Mouse (Mus musculus): ENCODE measurements around the gene Cep57. TPM values are rescaled to one million over a fixed set of nuclear protein-coding genes. Genes with fewer than 3 reads are reported as not detected.

Gene Cep57
- polyA plus RNA-seq, 1 experiment from 2014 or later: 51.1 TPM

GRCm38 (mm10) chr9:13835256-13835655, 8.3 kb upstream of the Cep57 start:
- no peak overlapping the region for H3K4me2 ChIP-seq (replicated peaks)
- no peak overlapping the region for H3K4me3 ChIP-seq (replicated peaks)
- no peaks in the 10 kb centered on the region for H3K4me1 ChIP-seq
- no peak overlapping the region for H3K27ac ChIP-seq (replicated peaks)
- peaks cover 68% of the 10 kb centered on the region for H3K36me3 ChIP-seq
- 78% methylated on average over 3 of the region's 3 CpGs for WGBS
- ATAC-seq (ENCODE audit: insufficient number of reproducible peaks, low FRiP score, low TSS enrichment, low read depth): no peak
- H3K9ac ChIP-seq: no peak overlapping the region
- H3K27me3 ChIP-seq: no peaks in the 10 kb centered on the region
- H3K9me3 ChIP-seq (replicated peaks): no peaks in the 10 kb centered on the region

DNA sequence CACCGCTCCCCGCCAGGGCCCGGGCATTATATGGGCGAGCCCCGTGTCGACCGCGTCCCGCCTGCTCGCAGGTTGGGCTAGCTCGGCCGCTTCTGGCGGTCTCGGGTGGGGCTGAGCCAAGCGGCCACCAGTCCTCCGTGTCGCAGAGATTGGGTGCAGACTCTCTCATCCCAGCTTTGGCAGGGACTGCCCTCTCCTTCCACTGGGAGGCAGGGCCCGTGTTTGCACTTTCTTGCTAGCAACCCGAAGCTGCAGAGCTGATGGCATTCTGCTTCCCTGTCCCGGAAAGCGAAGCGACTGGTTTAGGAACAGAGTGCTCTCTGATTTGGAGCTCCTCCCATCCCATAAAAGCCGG, 1.2 kb upstream of the Cep57 start:
- 0% methylated on average over 23 of the region's 23 CpGs for WGBS
- peak; percentile 2 for ATAC-seq (ENCODE audit: insufficient number of reproducible peaks, low FRiP score, low TSS enrichment, low read depth)
- peaks cover 22% of the 10 kb centered on the region for H3K36me3 ChIP-seq
- H3K4me3 ChIP-seq (replicated peaks): peak overlapping the region; percentile 91
- no peaks in the 10 kb centered on the region for H3K27me3 ChIP-seq
- no peaks in the 10 kb centered on the region for H3K9me3 ChIP-seq (replicated peaks)
- H3K9ac ChIP-seq: peak overlapping the region; percentile 81
- H3K4me2 ChIP-seq (replicated peaks): peak overlapping the region; percentile 65
- H3K4me1 ChIP-seq: peaks cover 22% of the 10 kb centered on the region
- H3K27ac ChIP-seq (replicated peaks): peak overlapping the region; percentile 97

DNA sequence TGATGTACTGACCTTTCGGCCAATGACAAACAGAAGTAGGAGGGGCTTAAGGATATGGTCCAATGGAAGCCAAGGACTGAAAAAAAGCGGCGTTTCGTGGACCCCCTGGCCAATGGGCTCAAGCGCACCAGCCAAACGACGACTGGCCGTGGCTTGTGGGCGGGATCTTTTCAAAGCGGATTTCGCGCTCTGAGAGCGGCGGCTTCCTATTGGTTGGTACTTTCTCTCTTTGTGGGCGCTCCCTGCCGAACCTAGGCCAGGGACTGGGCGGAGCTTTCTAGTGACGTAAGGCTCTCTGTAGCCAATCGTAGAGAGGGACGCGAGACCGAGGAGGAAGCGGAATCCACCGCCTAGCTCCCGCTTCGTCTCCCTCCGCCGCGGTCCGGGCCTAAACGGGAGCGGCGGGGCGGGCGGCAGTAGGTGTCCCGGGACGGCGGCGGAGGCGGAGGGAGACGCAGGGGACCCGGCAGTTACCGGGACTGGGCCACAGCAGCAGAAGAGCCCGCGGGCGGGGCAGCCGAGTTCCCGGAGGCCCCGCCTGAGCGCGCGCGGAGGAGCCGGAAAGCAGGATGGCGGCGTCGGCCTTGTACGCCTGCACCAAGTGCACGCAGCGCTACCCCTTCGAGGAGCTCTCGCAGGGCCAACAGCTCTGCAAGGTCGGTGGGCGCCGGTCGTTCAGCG, 639 bp upstream of the Cep57 start, which contains the start of gene Fam76b:
Fam76b (plus strand) TSS at position 311 of the 681 bp plus-strand sequence.
- Histone ChIP-seq H3K27ac (replicated peaks) (peak within 1 kb of the TSS; percentile 99), H3K9me3 (replicated peaks) (no peaks in the 10 kb centered on the region), H3K36me3 (peaks cover 17% of the 10 kb centered on the region), H3K4me3 (replicated peaks) (peak within 1 kb of the TSS; percentile 91), H3K4me2 (replicated peaks) (peak within 1 kb of the TSS; percentile 71), H3K27me3 (no peaks in the 10 kb centered on the region), H3K9ac (peak within 1 kb of the TSS; percentile 97), H3K4me1 (peaks cover 22% of the 10 kb centered on the region)
- peak; percentile 95 for ATAC-seq (ENCODE audit: insufficient number of reproducible peaks, low FRiP score, low TSS enrichment, low read depth)
- WGBS: under 1% methylated on average over 66 of the region's 67 CpGs

DNA sequence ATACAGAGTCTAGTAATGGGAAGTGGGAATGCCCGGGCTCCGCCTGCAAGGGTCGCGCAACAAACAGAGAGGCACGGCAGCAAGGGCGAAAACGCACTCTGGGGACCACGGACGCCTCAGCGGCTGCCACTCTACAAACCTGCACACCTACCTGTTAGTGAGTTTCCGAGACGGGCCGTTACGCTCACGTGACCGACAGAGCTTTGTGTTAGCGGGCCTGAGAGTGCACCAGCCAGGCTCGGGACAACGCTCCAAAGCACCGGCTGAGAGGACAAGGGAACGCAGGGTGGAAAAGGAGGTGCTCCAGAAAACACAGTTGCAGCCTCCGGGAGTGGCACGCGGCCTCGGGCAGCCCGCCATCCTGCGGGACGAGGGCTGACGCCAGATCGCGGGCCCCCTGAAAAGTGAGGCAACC, 509 bp downstream of the Cep57 start:
- H3K4me3 ChIP-seq (replicated peaks): peak overlapping the region; percentile 91
- H3K36me3 ChIP-seq: peaks cover 10% of the 10 kb centered on the region
- H3K9me3 ChIP-seq (replicated peaks): no peaks in the 10 kb centered on the region
- peak overlapping the region; percentile 99 for H3K27ac ChIP-seq (replicated peaks)
- peak overlapping the region; percentile 71 for H3K4me2 ChIP-seq (replicated peaks)
- H3K27me3 ChIP-seq: no peaks in the 10 kb centered on the region
- H3K9ac ChIP-seq: peak overlapping the region; percentile 97
- WGBS: under 1% methylated on average over 31 of the region's 31 CpGs
- no peak for ATAC-seq (ENCODE audit: insufficient number of reproducible peaks, low FRiP score, low TSS enrichment, low read depth)
- peaks cover 22% of the 10 kb centered on the region for H3K4me1 ChIP-seq

DNA sequence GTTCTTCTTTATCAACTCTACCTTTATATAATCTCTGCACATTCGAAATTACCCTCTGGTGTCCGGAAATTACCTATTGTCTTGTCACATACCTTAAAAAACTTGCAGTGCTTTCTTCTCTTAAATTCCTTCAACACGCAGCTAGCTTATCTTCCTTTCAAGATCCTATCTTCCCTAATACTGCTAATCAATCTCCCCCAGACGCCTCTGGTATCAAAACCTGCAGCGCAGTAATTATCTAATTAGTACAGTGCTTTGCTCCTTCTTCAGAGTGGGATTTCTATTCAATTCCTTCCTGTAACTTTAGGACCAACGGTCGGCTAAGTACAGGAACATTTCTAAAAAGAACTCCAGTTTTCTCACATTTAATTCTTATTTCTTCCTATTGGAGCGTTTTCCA, 1.0 kb downstream of the Cep57 start:
- Histone ChIP-seq H3K27me3 (no peaks in the 10 kb centered on the region), H3K36me3 (peaks cover 10% of the 10 kb centered on the region), H3K9me3 (replicated peaks) (no peaks in the 10 kb centered on the region), H3K27ac (replicated peaks) (peak overlapping the region; percentile 99), H3K9ac (peak overlapping the region; percentile 97), H3K4me2 (replicated peaks) (peak overlapping the region; percentile 71), H3K4me3 (replicated peaks) (peak overlapping the region; percentile 91), H3K4me1 (peaks cover 22% of the 10 kb centered on the region)
- no peak for ATAC-seq (ENCODE audit: insufficient number of reproducible peaks, low FRiP score, low TSS enrichment, low read depth)
- 6% methylated on average over 8 of the region's 8 CpGs for WGBS

DNA sequence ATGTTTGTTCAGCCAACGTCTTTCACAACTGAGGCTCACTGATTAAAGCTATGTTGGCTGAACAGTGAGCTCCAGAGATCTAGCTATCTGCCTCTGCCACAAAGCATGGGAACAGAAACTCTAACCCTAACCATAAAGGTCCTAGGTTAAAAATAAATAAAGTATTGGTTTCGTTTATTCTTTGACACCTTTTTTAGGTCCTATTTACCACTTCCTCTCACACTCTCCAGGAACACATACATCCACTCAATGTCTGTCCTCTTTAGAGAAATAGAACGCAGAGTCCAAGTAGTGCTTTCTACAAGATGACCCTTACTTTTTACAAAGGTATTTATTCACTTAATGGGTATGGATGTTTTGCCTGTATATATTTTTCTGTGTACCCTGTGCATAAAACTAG, 6.1 kb downstream of the Cep57 start:
- 94% methylated on average over 3 of the region's 3 CpGs for WGBS
- Histone ChIP-seq H3K4me2 (replicated peaks) (no peak overlapping the region), H3K36me3 (peaks cover 48% of the 10 kb centered on the region), H3K4me1 (peaks cover 15% of the 10 kb centered on the region), H3K4me3 (replicated peaks) (no peak overlapping the region), H3K9ac (no peak overlapping the region), H3K9me3 (replicated peaks) (no peaks in the 10 kb centered on the region), H3K27ac (replicated peaks) (no peak overlapping the region), H3K27me3 (no peaks in the 10 kb centered on the region)
- ATAC-seq (ENCODE audit: insufficient number of reproducible peaks, low FRiP score, low TSS enrichment, low read depth): no peak

DNA sequence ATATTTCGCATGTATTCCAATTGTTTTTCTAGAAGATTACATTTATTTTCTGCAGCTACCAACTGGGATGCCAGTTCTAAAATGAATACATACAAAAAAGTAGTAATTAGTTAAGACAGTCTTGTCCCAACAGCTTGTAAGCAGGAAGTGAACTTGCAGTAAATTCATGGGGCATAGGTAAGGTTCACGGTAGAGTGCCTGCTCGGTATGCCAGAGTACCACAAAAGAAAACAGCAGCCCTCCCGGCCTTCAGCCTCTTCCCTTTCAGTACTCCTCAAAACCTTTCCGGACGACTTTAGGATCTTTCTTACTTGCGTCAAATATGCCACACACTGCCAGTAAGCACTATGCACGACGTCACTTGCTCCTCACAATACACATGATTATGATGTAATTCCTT, 8.5 kb downstream of the Cep57 start:
- Histone ChIP-seq H3K27me3 (no peaks in the 10 kb centered on the region), H3K4me3 (replicated peaks) (no peak overlapping the region), H3K4me1 (no peaks in the 10 kb centered on the region), H3K4me2 (replicated peaks) (no peak overlapping the region), H3K27ac (replicated peaks) (no peak overlapping the region), H3K9ac (no peak overlapping the region), H3K9me3 (replicated peaks) (no peaks in the 10 kb centered on the region), H3K36me3 (peaks cover 61% of the 10 kb centered on the region)
- no peak for ATAC-seq (ENCODE audit: insufficient number of reproducible peaks, low FRiP score, low TSS enrichment, low read depth)
- 87% methylated on average over 9 of the region's 9 CpGs for WGBS

DNA sequence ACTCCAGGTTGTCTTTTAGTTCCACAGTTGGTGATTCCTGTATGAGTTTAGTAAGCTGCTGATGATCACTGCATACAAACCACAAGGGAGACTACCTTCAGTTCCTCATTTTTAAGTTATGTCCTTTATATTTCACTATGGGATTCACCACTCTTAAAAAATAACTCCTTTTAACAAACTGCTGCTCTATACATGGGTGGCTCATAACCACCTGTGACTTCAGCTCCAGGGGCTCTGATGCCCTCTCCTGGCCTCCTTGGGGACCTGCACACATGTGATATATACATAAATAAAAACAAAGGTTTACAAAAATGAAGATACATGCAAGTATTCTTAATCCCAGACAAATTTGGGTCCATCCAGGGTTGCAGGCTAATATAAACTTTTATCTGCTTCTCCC, 17.0 kb downstream of the Cep57 start:
- no peaks in the 10 kb centered on the region for H3K9me3 ChIP-seq (replicated peaks)
- ATAC-seq (ENCODE audit: insufficient number of reproducible peaks, low FRiP score, low TSS enrichment, low read depth): no peak
- H3K4me2 ChIP-seq (replicated peaks): no peak overlapping the region
- H3K27me3 ChIP-seq: no peaks in the 10 kb centered on the region
- peaks cover 64% of the 10 kb centered on the region for H3K36me3 ChIP-seq
- no peak overlapping the region for H3K9ac ChIP-seq
- no peaks in the 10 kb centered on the region for H3K4me1 ChIP-seq
- H3K27ac ChIP-seq (replicated peaks): no peak overlapping the region
- no peak overlapping the region for H3K4me3 ChIP-seq (replicated peaks)

- H3K27me3 ChIP-seq: no peaks in the 10 kb centered on the region
- H3K4me2 ChIP-seq (replicated peaks): no peak overlapping the region
- no peak overlapping the region for H3K27ac ChIP-seq (replicated peaks)
- WGBS: 87% methylated on average over 5 of the region's 5 CpGs
- H3K9me3 ChIP-seq (replicated peaks): no peaks in the 10 kb centered on the region
- H3K36me3 ChIP-seq: peaks cover 69% of the 10 kb centered on the region
- ATAC-seq (ENCODE audit: insufficient number of reproducible peaks, low FRiP score, low TSS enrichment, low read depth): no peak
- H3K4me1 ChIP-seq: no peaks in the 10 kb centered on the region
- no peak overlapping the region for H3K4me3 ChIP-seq (replicated peaks)
- no peak overlapping the region for H3K9ac ChIP-seq
Observed at GRCm38 (mm10) chr9:13807657-13808056, 19.2 kb downstream of the Cep57 start.

DNA sequence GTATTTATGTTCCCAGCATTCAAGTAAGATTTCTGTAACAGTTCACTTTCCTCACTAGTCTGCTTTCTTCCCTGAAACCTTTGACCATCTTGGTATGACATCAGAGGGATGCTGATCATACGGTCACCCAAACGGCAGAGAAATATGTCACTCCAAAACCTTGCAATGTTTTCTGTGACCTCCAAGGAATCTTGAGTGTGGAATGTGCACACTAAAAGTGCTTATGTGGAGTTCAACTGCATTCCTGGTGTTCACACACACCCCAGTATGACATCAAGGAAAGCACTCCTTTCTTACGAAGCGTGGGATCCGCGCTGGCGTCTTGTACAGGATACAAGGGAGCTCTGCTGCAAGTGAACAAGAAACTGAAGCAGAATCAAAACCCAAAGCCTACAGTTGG, 20.1 kb downstream of the Cep57 start:
- Histone ChIP-seq H3K4me1 (no peaks in the 10 kb centered on the region), H3K9ac (no peak overlapping the region), H3K4me2 (replicated peaks) (no peak overlapping the region), H3K9me3 (replicated peaks) (no peaks in the 10 kb centered on the region), H3K27ac (replicated peaks) (no peak overlapping the region), H3K36me3 (peaks cover 66% of the 10 kb centered on the region), H3K4me3 (replicated peaks) (no peak overlapping the region), H3K27me3 (no peaks in the 10 kb centered on the region)
- 91% methylated on average over 7 of the region's 7 CpGs for WGBS
- ATAC-seq (ENCODE audit: insufficient number of reproducible peaks, low FRiP score, low TSS enrichment, low read depth): no peak

- Histone ChIP-seq H3K4me1 (no peaks in the 10 kb centered on the region), H3K27ac (replicated peaks) (no peak overlapping the region), H3K9me3 (replicated peaks) (no peaks in the 10 kb centered on the region), H3K9ac (no peak overlapping the region), H3K4me3 (replicated peaks) (no peak overlapping the region), H3K27me3 (no peaks in the 10 kb centered on the region), H3K36me3 (peaks cover 63% of the 10 kb centered on the region), H3K4me2 (replicated peaks) (no peak overlapping the region)
- no peak for ATAC-seq (ENCODE audit: insufficient number of reproducible peaks, low FRiP score, low TSS enrichment, low read depth)
- WGBS: 81% methylated on average over 1 of the region's 1 CpGs
Observed at GRCm38 (mm10) chr9:13804480-13804879, 22.4 kb downstream of the Cep57 start.

GRCm38 (mm10) chr9:13794756-13795155, 32.2 kb downstream of the Cep57 start:
- Histone ChIP-seq H3K27ac (replicated peaks) (no peak overlapping the region), H3K27me3 (no peaks in the 10 kb centered on the region), H3K4me3 (replicated peaks) (no peak overlapping the region), H3K36me3 (peaks cover 39% of the 10 kb centered on the region), H3K9me3 (replicated peaks) (no peaks in the 10 kb centered on the region), H3K4me2 (replicated peaks) (no peak overlapping the region), H3K9ac (no peak overlapping the region), H3K4me1 (no peaks in the 10 kb centered on the region)
- WGBS: 86% methylated on average over 2 of the region's 2 CpGs
- no peak for ATAC-seq (ENCODE audit: insufficient number of reproducible peaks, low FRiP score, low TSS enrichment, low read depth)

All from embryonic facial prominence, embryonic 15.5 days (tissue).